Mouse (Mus musculus) retina, postnatal 7 days (tissue): ENCODE measurements at regions not wholly inside any gene's neighbourhood (a gene's known extent, or its start where the extent isn't known, plus 50 kb on each side); places are given as distances from the start of the nearest gene placed in this dataset.
"Not testable (repeated sequence)": the region's sequence is repeated elsewhere in the genome, so short reads cannot be mapped to it uniquely, and the experiment has no call there.

Source experiments
- DNase-seq: peaks from one replicate; pipeline ENCODE4 v3.0.0-alpha.2; 2012; ENCODE audit warnings: low read depth, low spot score

DNA sequence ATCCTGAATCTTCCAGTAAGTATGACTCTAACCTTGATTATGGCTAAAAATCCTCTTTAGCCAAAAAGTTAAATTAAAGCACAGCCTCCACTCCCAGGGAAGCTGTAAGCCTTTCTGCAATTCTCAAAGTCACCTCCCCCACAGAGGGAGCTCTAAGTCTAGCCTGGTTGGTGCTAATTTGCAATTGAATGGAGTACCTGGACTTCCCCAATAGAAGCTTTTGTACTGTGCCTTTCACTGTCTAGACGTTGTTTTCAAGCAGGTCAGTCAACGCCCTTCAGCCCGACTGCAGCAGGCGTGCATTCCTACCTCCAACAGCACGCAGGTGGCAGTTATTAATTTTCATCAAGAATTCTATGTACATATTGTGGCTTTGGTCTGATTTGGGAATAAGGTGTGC lies 87.2 kb downstream of the Catsperg2 start:
- DNase-seq = not testable (repeated sequence)

GRCm38 (mm10) chr7:29602356-29602755 lies 83.9 kb upstream of the Sipa1l3 start:
- no peak for DNase-seq

DNA sequence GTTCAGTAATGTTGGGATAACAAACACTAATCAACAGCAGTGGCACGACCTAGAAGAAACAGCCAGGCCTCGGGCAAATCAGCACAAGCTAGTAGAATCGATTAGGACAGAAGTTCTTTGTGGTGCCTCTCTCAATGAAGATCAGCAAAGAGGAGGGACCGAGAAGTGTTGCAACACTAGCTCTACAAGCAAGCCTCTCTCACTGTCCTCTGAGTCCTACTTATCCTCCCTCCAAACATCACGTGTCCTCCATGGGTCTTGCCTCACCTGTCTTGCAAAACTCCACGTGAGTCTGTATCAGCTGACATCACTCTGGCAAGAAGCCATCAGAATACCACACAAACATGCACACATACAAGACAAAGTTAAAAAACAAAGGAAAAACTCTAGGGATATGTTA lies 82.9 kb upstream of the Sipa1l3 start:
- no peak for DNase-seq

- peak; percentile 27 for DNase-seq
These were observed 78.8 kb upstream of the Sipa1l3 start for GRCm38 (mm10) chr7:29597291-29597690.

- no peak for DNase-seq
These were observed 59.7 kb upstream of the Sipa1l3 start for GRCm38 (mm10) chr7:29578128-29578527.

GRCm38 (mm10) chr7:29575606-29576005 lies 57.2 kb upstream of the Sipa1l3 start:
- DNase-seq = no peak
